Mouse (Mus musculus) heart, adult 2 months (tissue): Measurements from ENCODE around the gene Rab3ip.

Experiments
- CTCF ChIP-seq: fragments of 200-600 bp; IDR thresholded peaks from 2 replicates; pipeline ENCODE4 v1.8.1; 2022; ENCODE audit warnings: antibody characterized with exemption, mild to moderate bottlenecking, moderate library complexity
- POLR2A ChIP-seq: fragments of 200-500 bp; IDR thresholded peaks from 2 replicates; pipeline ENCODE4 v1.6.1; 2011; ENCODE audit warnings: mild to moderate bottlenecking, low read depth, low read length, control low read depth; ENCODE audit not compliant: insufficient read depth

GRCm38 (mm10) chr10:116957867-116958551 lies 7.4 kb upstream of the Rab3ip start:
- TF ChIP-seq CTCF: no peak
- no peak for TF ChIP-seq POLR2A
